22 mouse cellular contexts compared by ENCODE assay signal in the genomic region with DNA sequence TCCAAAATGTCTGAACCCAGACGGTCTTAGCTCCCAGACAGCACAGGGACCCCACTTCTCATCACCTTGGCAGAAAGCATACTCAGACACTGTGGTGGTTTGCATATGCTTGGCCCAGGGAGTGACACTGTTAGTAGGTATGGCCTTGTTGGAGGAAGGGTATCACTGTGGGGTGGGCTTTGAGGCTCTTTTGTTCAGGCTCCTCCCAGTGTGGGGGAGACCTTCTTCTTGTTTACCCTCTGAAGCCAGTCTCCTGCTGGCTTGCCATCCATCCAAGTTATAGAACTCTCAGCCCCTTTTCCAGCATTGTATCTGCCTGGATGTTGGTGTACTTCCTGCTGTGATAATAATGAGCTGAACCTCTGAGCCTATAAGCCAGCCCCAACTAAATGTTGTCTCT. TPM values are rescaled to one million over a fixed set of nuclear protein-coding genes. Genes with fewer than 3 reads are reported as not detected.
DNase-seq lines count a peak whose midpoint lies in the region; ATAC-seq and TF ChIP-seq lines count a peak whose summit lies in the region.
"Had no signal": no experiment of that assay in that cellular context is flagged by ENCODE, and none has a peak within 500 bp of the region (broad histone marks: within the 10 kb centered on the region; RNA-seq: fewer than 3 reads in every experiment).

No protein-coding gene starts in this region.

- no peaks in the 10 kb centered on the region for H3K27me3 ChIP-seq in heart, adult 2 months (ENCODE audit: control insufficient read depth, insufficient read depth, low read length)
- H3K27me3 ChIP-seq in midbrain, embryonic 16.5 days (ENCODE audit: control insufficient read depth, insufficient read depth, low read depth, low read length), result no peaks in the 10 kb centered on the region
- H3K27me3 ChIP-seq in midbrain, embryonic 11.5 days (ENCODE audit: control insufficient read depth, insufficient read depth, low read length), result no peaks in the 10 kb centered on the region
- no peaks in the 10 kb centered on the region for H3K27me3 ChIP-seq in limb, embryonic 13.5 days
- H3K27me3 ChIP-seq: heart, embryonic 15.5 days; stomach, embryonic 15.5 days had no signal

- no peaks in the 10 kb centered on the region for H3K36me3 ChIP-seq in heart, adult 2 months (ENCODE audit: control insufficient read depth, insufficient read depth, low read length)
- H3K36me3 ChIP-seq in midbrain, embryonic 16.5 days (ENCODE audit: control insufficient read depth, insufficient read depth, low read length), result no peaks in the 10 kb centered on the region
- no peaks in the 10 kb centered on the region for H3K36me3 ChIP-seq in midbrain, embryonic 11.5 days (ENCODE audit: control insufficient read depth, insufficient read depth, low read length)
- H3K36me3 ChIP-seq in limb, embryonic 13.5 days, result no peaks in the 10 kb centered on the region
- H3K36me3 ChIP-seq: heart, embryonic 15.5 days; stomach, embryonic 15.5 days had no signal

- peak; percentile 69 for ATAC-seq in midbrain, embryonic 16.5 days
- ATAC-seq in midbrain, embryonic 11.5 days (ENCODE audit: low FRiP score), result no peak
- ATAC-seq in limb, embryonic 13.5 days (ENCODE audit: low FRiP score, low read depth), result no peak; the same call in 1 of the 2 replicates
- ATAC-seq in inflammation-experienced regulatory T-cells, adult 6 months, result no peak
- ATAC-seq: liver, postnatal 0 days had no signal

- no peak for TF ChIP-seq POLR2A in heart, adult 2 months (IDR thresholded peaks at IDR 0.05; ENCODE audit: insufficient read depth, low read depth, low read length)

- no peaks in the 10 kb centered on the region for H3K9me3 ChIP-seq in midbrain, embryonic 16.5 days (replicated peaks; ENCODE audit: control insufficient read depth, low read length, poor library complexity, severe bottlenecking)
- no peaks in the 10 kb centered on the region for H3K9me3 ChIP-seq in midbrain, embryonic 11.5 days (ENCODE audit: control insufficient read depth, low read length)
- no peaks in the 10 kb centered on the region for H3K9me3 ChIP-seq in limb, embryonic 13.5 days
- H3K9me3 ChIP-seq: heart, embryonic 15.5 days; stomach, embryonic 15.5 days had no signal

- no peak overlapping the region for H3K4me2 ChIP-seq in midbrain, embryonic 16.5 days (ENCODE audit: low read length)
- H3K4me2 ChIP-seq in midbrain, embryonic 11.5 days, result no peak overlapping the region
- H3K4me2 ChIP-seq in limb, embryonic 13.5 days (replicated peaks), result no peak overlapping the region
- H3K4me2 ChIP-seq: heart, embryonic 15.5 days; stomach, embryonic 15.5 days had no signal

- H3K79me2 ChIP-seq in heart, adult 2 months (replicated peaks; ENCODE audit: control insufficient read depth, insufficient read depth, low read length), result no peaks in the 10 kb centered on the region

- no peak for TF ChIP-seq CTCF in heart, adult 2 months (IDR thresholded peaks at IDR 0.05)

- no peaks in the 10 kb centered on the region for H3K4me1 ChIP-seq in heart, adult 2 months (ENCODE audit: control insufficient read depth, insufficient read depth, low read length)
- no peaks in the 10 kb centered on the region for H3K4me1 ChIP-seq in midbrain, embryonic 16.5 days (ENCODE audit: control insufficient read depth, insufficient read depth, low read length)
- H3K4me1 ChIP-seq in midbrain, embryonic 11.5 days (ENCODE audit: control insufficient read depth, insufficient read depth, low read length), result no peaks in the 10 kb centered on the region
- peaks cover 10% of the 10 kb centered on the region; the same call in 1 of the 2 replicates for H3K4me1 ChIP-seq in limb, embryonic 13.5 days
- H3K4me1 ChIP-seq: heart, embryonic 15.5 days; stomach, embryonic 15.5 days had no signal

- no peak overlapping the region for H3K9ac ChIP-seq in heart, adult 2 months (ENCODE audit: low read depth, low read length)
- no peak overlapping the region for H3K9ac ChIP-seq in midbrain, embryonic 16.5 days (ENCODE audit: low read depth, low read length)
- no peak overlapping the region for H3K9ac ChIP-seq in midbrain, embryonic 11.5 days (ENCODE audit: low read length)
- H3K9ac ChIP-seq in limb, embryonic 13.5 days, result no peak overlapping the region
- H3K9ac ChIP-seq: heart, embryonic 15.5 days; liver, postnatal 0 days; stomach, embryonic 15.5 days had no signal

- peak; percentile 39 for DNase-seq in heart, adult 11 months
- DNase-seq in heart, adult 2 months, result no peak
- DNase-seq in midbrain, embryonic 11.5 days (ENCODE audit: low spot score, missing footprints), result no peak
- DNase-seq in right cerebral cortex, adult 18-20 months, result no peak
- DNase-seq: B cell, adult 2 months; gastrocnemius, postnatal 14 days; heart, postnatal 4 days; kidney, adult 11 months; liver, postnatal 0 days; lung, postnatal 10 days; thymus, adult 18-20 months had no signal

- intact Hi-C loops in heart, adult 2 months (cut with DNase I), result no loop called here

- TF ChIP-seq EP300 in heart, adult 2 months (IDR thresholded peaks at IDR 0.05; ENCODE audit: insufficient read depth, low read depth, low read length), result no peak

- H3K27ac ChIP-seq in heart, adult 2 months, result no peak overlapping the region
- H3K27ac ChIP-seq in midbrain, embryonic 16.5 days (ENCODE audit: low read length), result peak overlapping the region; percentile 58; the same call in 1 of the 2 replicates
- no peak overlapping the region for H3K27ac ChIP-seq in midbrain, embryonic 11.5 days (ENCODE audit: low read depth, low read length)
- peak overlapping the region; percentile 28; the same call in 1 of the 2 replicates for H3K27ac ChIP-seq in limb, embryonic 13.5 days
- H3K27ac ChIP-seq: heart, embryonic 15.5 days; stomach, embryonic 15.5 days had no signal

- H3K4me3 ChIP-seq in heart, adult 2 months, result no peak overlapping the region
- H3K4me3 ChIP-seq in midbrain, embryonic 16.5 days (ENCODE audit: low read depth, low read length), result no peak overlapping the region
- H3K4me3 ChIP-seq in midbrain, embryonic 11.5 days (ENCODE audit: low read depth, low read length), result no peak overlapping the region
- H3K4me3 ChIP-seq in limb, embryonic 13.5 days, result no peak overlapping the region
- H3K4me3 ChIP-seq: erythroblast, embryonic 14.5 days; heart, embryonic 15.5 days; stomach, embryonic 15.5 days had no signal

- WGBS in heart, adult 2 months, result 65% methylated on average over 1 of the region's 1 CpGs
- 77% methylated on average over 1 of the region's 1 CpGs for WGBS in midbrain, embryonic 16.5 days
- 83% methylated on average over 1 of the region's 1 CpGs for WGBS in midbrain, embryonic 11.5 days
- WGBS in limb, embryonic 13.5 days, result 66% methylated on average over 1 of the region's 1 CpGs

RNA-seq across cellular contexts. Expression of gene Gpr55, which starts 8.3 kb away (rescaled TPM):
- not detected for total RNA-seq in heart, adult 2 months (2021)
- polyA plus RNA-seq in heart, adult 2 months (2012; rRNA removed), result 0.03 TPM in 1 of 2 replicates, not detected in the other
- 0.07 and 0.13 TPM in 2 replicates for polyA plus RNA-seq in midbrain, embryonic 16.5 days (2015; fragmentation: Nextera tagmentation; extraction: Ambion mirVana)
- polyA plus RNA-seq in midbrain, embryonic 11.5 days (2014; fragmentation: Nextera tagmentation; extraction: Ambion mirVana), result not detected in 2 replicates
- polyA plus RNA-seq in limb, embryonic 13.5 days (2015; fragmentation: Nextera tagmentation; extraction: Ambion mirVana), result 0.10 TPM in 1 of 2 replicates, not detected in the other
- polyA plus RNA-seq in inflammation-experienced regulatory T-cells, adult 6 months (2017; shearing (Covaris generic)), result 1 to 10 TPM; 2.3 to 5.7 (median 2.6) TPM
- total RNA-seq: gastrocnemius, postnatal 14 days; heart, postnatal 4 days; megakaryocyte progenitor cell, adult 5-6 weeks had no signal
- polyA plus RNA-seq: erythroblast, embryonic 14.5 days had no signal

RNA-seq across cellular contexts. Expression of gene 4933407L21Rik, which starts 40.8 kb away (rescaled TPM):
- not detected for total RNA-seq in heart, adult 2 months (2021)
- polyA plus RNA-seq in heart, adult 2 months (2012; rRNA removed), result not detected in 2 replicates
- 10.1 and 10.5 TPM in 2 replicates for polyA plus RNA-seq in midbrain, embryonic 16.5 days (2015; fragmentation: Nextera tagmentation; extraction: Ambion mirVana)
- 0.36 and 0.97 TPM in 2 replicates for polyA plus RNA-seq in midbrain, embryonic 11.5 days (2014; fragmentation: Nextera tagmentation; extraction: Ambion mirVana)
- polyA plus RNA-seq in limb, embryonic 13.5 days (2015; fragmentation: Nextera tagmentation; extraction: Ambion mirVana), result 0.56 and 0.77 TPM in 2 replicates
- polyA plus RNA-seq in inflammation-experienced regulatory T-cells, adult 6 months (2017; shearing (Covaris generic)), result 1 to 10 TPM in 1 of 3 experiments, under 1 TPM in 2; 0.49 to 1.4 (median 0.60) TPM
- total RNA-seq: heart, adult 8-10 months; heart, postnatal 4 days; liver, adult 2 months; megakaryocyte progenitor cell, adult 5-6 weeks had no signal
- polyA plus RNA-seq: erythroblast, embryonic 14.5 days; liver, adult 2 months had no signal

RNA-seq across cellular contexts. Expression of gene Spata3, which starts 47.5 kb away (rescaled TPM):
- total RNA-seq in heart, adult 2 months (2021), result not detected
- polyA plus RNA-seq in heart, adult 2 months (2012; rRNA removed), result 0.67 and 0.80 TPM in 2 replicates
- polyA plus RNA-seq in midbrain, embryonic 16.5 days (2015; fragmentation: Nextera tagmentation; extraction: Ambion mirVana), result 0.55 and 0.67 TPM in 2 replicates
- not detected in 2 replicates for polyA plus RNA-seq in midbrain, embryonic 11.5 days (2014; fragmentation: Nextera tagmentation; extraction: Ambion mirVana)
- not detected in 2 replicates for polyA plus RNA-seq in limb, embryonic 13.5 days (2015; fragmentation: Nextera tagmentation; extraction: Ambion mirVana)
- polyA plus RNA-seq in inflammation-experienced regulatory T-cells, adult 6 months (2017; shearing (Covaris generic)), result under 1 TPM in 1 of 3 experiments, not detected in 2; 0.39 TPM
- total RNA-seq: adrenal gland, postnatal 4 days; gastrocnemius, postnatal 14 days; heart, adult 8-10 months; heart, postnatal 4 days; liver, adult 2 months; megakaryocyte progenitor cell, adult 5-6 weeks had no signal
- polyA plus RNA-seq: erythroblast, embryonic 14.5 days; heart, embryonic 15.5 days; kidney, embryonic 16.5 days; liver, adult 2 months; stomach, embryonic 15.5 days had no signal

Comparison
In these comparisons a context has a peak if more than half of its experiments do, and no peak if none do; other contexts are left out.
1. H3K27ac ChIP-seq: peak in midbrain, embryonic 16.5 days (single experiment) and limb, embryonic 13.5 days (single experiment); none in heart, adult 2 months (single experiment) and midbrain, embryonic 11.5 days (single experiment).